Mouse (Mus musculus) intestine, embryonic 14.5 days (tissue): ENCODE data around the gene Tex22. TPM values are rescaled to one million over a fixed set of nuclear protein-coding genes. Genes with fewer than 3 reads are reported as not detected.
A peak's percentile ranks its signal among the peaks of the same experiment; 100 is the strongest.

ENCODE experiments used
- ATAC-seq: fragments of 200-750 bp; cut with Nextera tagmentation; replicated peaks from 2 replicates; pipeline ENCODE4 v1.8.0; 2017; ENCODE audit warnings: low read depth, moderate number of reproducible peaks, moderate TSS enrichment, moderate library complexity; ENCODE audit not compliant: low FRiP score, low TSS enrichment
- DNase-seq: peaks from one replicate; pipeline ENCODE4 v3.0.0-alpha.2; 2018; ENCODE audit warnings: low spot score
- H3K27ac ChIP-seq: fragments of 300-500 bp; sonication (generic); 2 replicates; pipeline ENCODE4 v1.5.1; 2014; ENCODE audit warnings: low read depth, mild to moderate bottlenecking, control low read depth
- H3K27me3 ChIP-seq: fragments of 300-500 bp; sonication (generic); replicated peaks from 2 replicates; pipeline ENCODE4 v1.6.1; 2014; ENCODE audit warnings: low read length, control low read depth; ENCODE audit not compliant: control insufficient read depth, insufficient read depth
- H3K36me3 ChIP-seq: fragments of 300-500 bp; sonication (generic); 2 replicates; pipeline ENCODE4 v1.6.1; 2014; ENCODE audit warnings: low read length, control low read depth; ENCODE audit not compliant: control insufficient read depth, insufficient read depth
- H3K4me1 ChIP-seq: fragments of 300-500 bp; sonication (generic); replicated peaks from 2 replicates; pipeline ENCODE4 v1.6.1; 2014; ENCODE audit warnings: low read length, control low read depth, mixed read lengths; ENCODE audit not compliant: control insufficient read depth, insufficient read depth
- H3K4me2 ChIP-seq: fragments of 300-500 bp; sonication (generic); 2 replicates; pipeline ENCODE4 v1.6.1; 2014; ENCODE audit warnings: low read length
- H3K4me3 ChIP-seq: fragments of 300-500 bp; sonication (generic); 2 replicates; pipeline ENCODE4 v1.5.1; 2014; ENCODE audit warnings: low read depth, low read length, control low read depth, mixed read lengths
- H3K9ac ChIP-seq: fragments of 300-500 bp; sonication (generic); 2 replicates; pipeline ENCODE4 v1.6.1; 2014; ENCODE audit warnings: mild to moderate bottlenecking, low read length
- H3K9me3 ChIP-seq: fragments of 300-500 bp; sonication (generic); 2 replicates; pipeline ENCODE4 v1.6.1; 2016; ENCODE audit warnings: low read length, control low read depth; ENCODE audit not compliant: control insufficient read depth
- WGBS: fragments of 180-500 bp; shearing (Covaris S2); extraction: QIAGEN DNeasy Blood & Tissue Kit; methylation state at CpG from one replicate; pipeline ENCODE4 v1.1.7; 2014; 5-methylcytosine and 5-hydroxymethylcytosine counted together
- polyA plus RNA-seq: library from polyadenylated mRNA; unstranded; fragments of >200 nt; fragmentation: Nextera tagmentation; extraction: Ambion mirVana; gene quantifications from 2 replicates; pipeline ENCODE4 v1.2.1, GENCODE M21; 2014

Tex22 gene
- polyA plus RNA-seq, 1 experiment from 2014 or later, result not detected

DNA sequence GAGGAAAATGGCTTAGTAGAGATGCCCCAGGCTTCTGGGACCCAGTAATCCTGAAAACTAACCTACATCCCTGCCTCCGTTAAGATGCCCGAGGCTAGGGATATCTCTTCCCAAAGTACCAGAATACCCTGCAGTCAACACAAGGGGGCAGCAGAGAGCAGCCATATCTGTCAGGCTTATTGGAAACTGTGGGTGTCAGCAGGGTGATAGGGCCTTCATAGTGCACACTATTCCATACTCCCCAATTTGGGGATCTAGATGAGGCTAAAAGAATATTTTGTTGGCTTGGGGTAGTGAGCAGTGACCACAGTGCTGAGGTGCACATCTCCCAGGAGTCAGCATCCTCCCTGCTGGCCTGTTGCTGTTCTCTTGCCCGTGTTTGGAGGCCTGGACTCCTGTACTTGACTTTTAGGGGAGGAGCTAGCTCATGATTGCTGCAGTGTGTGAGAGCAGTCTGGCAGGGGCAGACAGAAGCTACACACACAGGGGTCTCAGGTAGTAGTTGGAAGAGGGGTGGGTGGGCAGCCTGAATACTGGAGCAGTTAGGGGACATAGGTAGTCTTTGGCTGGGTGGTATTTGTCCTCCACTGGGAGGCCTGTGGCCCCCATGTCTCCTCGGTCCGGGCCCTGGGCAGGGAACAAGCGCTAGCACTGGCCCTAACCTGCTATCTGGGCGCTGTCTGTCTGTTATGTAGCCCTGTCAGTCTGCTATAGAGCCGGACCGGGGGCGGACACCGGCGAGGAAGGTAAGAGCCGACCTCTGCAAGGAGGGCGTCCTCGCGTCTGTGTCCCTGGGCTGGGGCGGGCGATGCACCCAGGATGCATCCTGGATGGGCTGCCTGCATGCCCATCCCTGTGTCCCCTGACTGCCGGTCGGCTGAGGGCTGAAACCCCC, 45.5 kb downstream of the Tex22 start:
- peaks cover 90% of the 10 kb centered on the region for H3K36me3 ChIP-seq
- no peak overlapping the region for H3K27ac ChIP-seq
- no peaks in the 10 kb centered on the region for H3K27me3 ChIP-seq
- DNase-seq (peak; percentile 91), ATAC-seq (peak; percentile 34; the same call in 1 of the 2 replicates)
- no peak overlapping the region for H3K4me2 ChIP-seq
- H3K9ac ChIP-seq, result no peak overlapping the region
- no peak overlapping the region for H3K4me3 ChIP-seq
- no peaks in the 10 kb centered on the region for H3K9me3 ChIP-seq
- no peaks in the 10 kb centered on the region for H3K4me1 ChIP-seq
- WGBS, result 84% methylated on average over 20 of the region's 20 CpGs

- Histone ChIP-seq H3K4me3 (no peak overlapping the region), H3K4me1 (no peaks in the 10 kb centered on the region), H3K9me3 (no peaks in the 10 kb centered on the region), H3K4me2 (no peak overlapping the region), H3K36me3 (peaks cover 100% of the 10 kb centered on the region), H3K9ac (no peak overlapping the region), H3K27me3 (no peaks in the 10 kb centered on the region), H3K27ac (no peak overlapping the region)
- DNase-seq, result no peak
- 85% methylated on average over 6 of the region's 6 CpGs for WGBS
- no peak for ATAC-seq
Measured at GRCm38 (mm10) chr12:113124726-113125125, 50.4 kb downstream of the Tex22 start.

- H3K36me3 ChIP-seq, result peaks cover 100% of the 10 kb centered on the region
- ATAC-seq, result no peak
Measured at GRCm38 (mm10) chr12:113130732-113131131, 56.4 kb downstream of the Tex22 start.

DNA sequence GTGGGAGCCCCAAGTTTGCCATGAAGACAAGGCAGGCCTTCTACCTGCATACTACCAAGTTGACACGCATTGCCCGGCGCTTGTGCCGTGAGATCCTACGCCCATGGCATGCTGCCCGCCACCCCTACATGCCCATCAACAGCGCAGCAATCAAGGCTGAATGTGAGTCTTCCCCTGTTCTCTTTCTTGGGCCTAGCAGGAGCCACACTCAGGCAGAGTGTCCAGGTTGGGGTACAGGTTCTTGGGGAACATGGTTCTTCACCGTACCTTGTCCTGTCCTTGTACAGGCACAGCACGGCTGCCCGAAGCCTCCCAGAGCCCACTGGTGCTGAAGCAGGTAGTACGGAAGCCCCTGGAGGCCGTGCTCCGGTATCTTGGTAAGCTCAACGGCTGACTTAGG, 57.3 kb downstream of the Tex22 start:
- H3K4me3 ChIP-seq, result no peak overlapping the region
- peaks cover 100% of the 10 kb centered on the region for H3K36me3 ChIP-seq
- WGBS, result 96% methylated on average over 14 of the region's 14 CpGs
- 0 out of 2 replicates have a peak, but pooled peaks cover 7% of the 10 kb centered on the region for H3K4me1 ChIP-seq
- no peak for DNase-seq
- H3K9me3 ChIP-seq, result no peaks in the 10 kb centered on the region
- no peak overlapping the region for H3K27ac ChIP-seq
- H3K4me2 ChIP-seq, result no peak overlapping the region
- no peaks in the 10 kb centered on the region for H3K27me3 ChIP-seq
- no peak for ATAC-seq
- H3K9ac ChIP-seq, result no peak overlapping the region

More at GRCm38 (mm10) chr12:113130732-113131131, 56.4 kb downstream of the Tex22 start:
- 0 out of 2 replicates have a peak, but pooled peaks cover 7% of the 10 kb centered on the region for H3K4me1 ChIP-seq
- H3K4me2 ChIP-seq, result no peak overlapping the region
- H3K27ac ChIP-seq, result no peak overlapping the region
- no peak overlapping the region for H3K9ac ChIP-seq
- no peaks in the 10 kb centered on the region for H3K27me3 ChIP-seq
- no peaks in the 10 kb centered on the region for H3K9me3 ChIP-seq
- 94% methylated on average over 8 of the region's 8 CpGs for WGBS
- no peak for DNase-seq
- H3K4me3 ChIP-seq, result no peak overlapping the region

- 24% methylated on average over 2 of the region's 2 CpGs for WGBS
- H3K9ac ChIP-seq, result no peak overlapping the region
- H3K4me1 ChIP-seq, result 0 out of 2 replicates have a peak, but pooled peaks cover 7% of the 10 kb centered on the region
- H3K27ac ChIP-seq, result no peak overlapping the region
- H3K9me3 ChIP-seq, result no peaks in the 10 kb centered on the region
- H3K4me3 ChIP-seq, result no peak overlapping the region
- ATAC-seq, result peak; percentile 57
- DNase-seq, result no peak
- peaks cover 100% of the 10 kb centered on the region for H3K36me3 ChIP-seq
- H3K4me2 ChIP-seq, result no peak overlapping the region
- no peaks in the 10 kb centered on the region for H3K27me3 ChIP-seq
Measured at GRCm38 (mm10) chr12:113132567-113132966, 58.3 kb downstream of the Tex22 start.

DNA sequence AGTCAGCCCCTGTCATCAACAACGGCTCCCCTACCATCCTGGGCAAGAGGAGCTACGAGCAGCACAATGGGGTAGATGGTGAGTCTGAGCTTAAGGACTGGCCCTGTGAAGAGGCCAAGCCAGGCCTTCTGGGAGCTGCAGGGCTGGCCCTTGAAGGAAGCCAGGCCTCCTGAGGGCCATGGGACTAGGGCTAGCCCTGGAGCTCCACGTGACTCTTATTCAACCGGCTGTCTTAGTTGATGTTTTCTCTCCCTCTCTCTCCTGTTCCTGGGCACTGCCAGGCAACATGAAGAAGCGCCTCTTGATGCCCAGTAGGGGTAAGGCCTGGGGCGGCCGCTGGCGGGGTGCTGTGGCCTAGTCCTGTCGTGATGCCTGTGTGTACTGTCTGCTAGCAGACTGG, 59.0 kb downstream of the Tex22 start:
- WGBS, result 87% methylated on average over 9 of the region's 9 CpGs
- Histone ChIP-seq H3K4me2 (no peak overlapping the region), H3K27ac (no peak overlapping the region), H3K27me3 (no peaks in the 10 kb centered on the region), H3K36me3 (peaks cover 100% of the 10 kb centered on the region), H3K4me1 (0 out of 2 replicates have a peak, but pooled peaks cover 7% of the 10 kb centered on the region), H3K9ac (no peak overlapping the region), H3K4me3 (no peak overlapping the region), H3K9me3 (no peaks in the 10 kb centered on the region)
- no peak for DNase-seq
- ATAC-seq, result no peak

DNA sequence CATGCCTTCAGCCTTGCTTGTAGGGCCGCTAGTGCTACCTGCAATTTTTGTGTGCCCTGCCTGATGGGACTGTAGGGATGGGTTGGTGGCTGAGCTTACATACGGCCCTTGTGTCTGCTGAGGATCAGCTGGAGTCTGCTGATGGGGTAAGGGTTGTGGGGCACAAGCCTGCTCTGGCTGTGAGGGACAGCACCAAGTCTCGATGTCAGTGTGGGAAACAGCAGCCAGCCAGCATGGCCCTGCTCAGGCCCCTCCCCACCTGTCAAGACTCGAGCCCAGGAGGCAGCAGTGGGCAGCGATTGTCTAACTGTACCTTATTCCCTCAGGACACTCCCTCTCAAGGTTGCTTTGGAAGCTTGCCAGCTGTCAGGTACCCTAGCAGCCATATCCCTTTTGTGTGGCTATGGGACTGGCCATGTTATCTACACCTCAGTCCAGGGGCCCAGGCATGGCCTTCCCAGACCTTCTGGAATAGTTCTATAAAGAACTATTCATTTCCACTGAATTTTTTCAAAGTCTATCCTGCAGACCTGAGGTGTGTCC, 59.6 kb downstream of the Tex22 start:
- Histone ChIP-seq H3K27me3 (no peaks in the 10 kb centered on the region), H3K9ac (no peak overlapping the region), H3K36me3 (peaks cover 96% of the 10 kb centered on the region), H3K9me3 (no peaks in the 10 kb centered on the region), H3K4me2 (no peak overlapping the region), H3K27ac (no peak overlapping the region), H3K4me3 (no peak overlapping the region), H3K4me1 (peaks cover 7% of the 10 kb centered on the region; the same call in 1 of the 2 replicates)
- 68% methylated on average over 5 of the region's 5 CpGs for WGBS
- ATAC-seq (no peak), DNase-seq (no peak)

DNA sequence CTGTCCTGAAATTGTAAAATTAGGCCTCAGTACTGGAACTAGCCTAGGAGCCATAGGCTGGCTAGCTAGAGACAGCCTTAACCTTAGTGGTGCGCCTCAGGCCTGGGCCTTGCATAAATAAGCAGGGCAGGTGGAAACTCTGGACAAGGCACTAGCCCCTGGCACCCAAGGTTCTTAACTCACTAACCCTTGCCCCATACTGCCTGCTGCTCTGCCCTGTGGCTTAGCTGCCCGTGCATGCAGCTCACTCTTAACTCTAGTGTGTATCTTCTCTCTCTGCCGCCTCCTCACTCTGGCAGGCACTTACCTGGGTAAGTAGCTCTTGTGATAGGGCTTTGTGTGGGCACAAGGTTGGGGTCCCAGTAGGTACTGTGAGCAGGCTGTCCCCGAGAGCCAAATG, 60.2 kb downstream of the Tex22 start:
- no peak for ATAC-seq

More for the DNA sequence above, 60.2 kb downstream of the Tex22 start:
- peaks cover 11% of the 10 kb centered on the region for H3K4me1 ChIP-seq
- H3K9ac ChIP-seq, result no peak overlapping the region
- H3K9me3 ChIP-seq, result no peaks in the 10 kb centered on the region
- no peaks in the 10 kb centered on the region for H3K27me3 ChIP-seq
- H3K4me3 ChIP-seq, result no peak overlapping the region
- no peak for DNase-seq
- no peak overlapping the region for H3K27ac ChIP-seq
- WGBS, result 91% methylated on average over 4 of the region's 4 CpGs
- no peak overlapping the region for H3K4me2 ChIP-seq
- H3K36me3 ChIP-seq, result peaks cover 91% of the 10 kb centered on the region
